Mouse (Mus musculus) thymus, postnatal 25 days (tissue): ENCODE measurements at regions not wholly inside any gene's neighbourhood (a gene's known extent, or its start where the extent isn't known, plus 50 kb on each side); places are given as distances from the start of the nearest gene placed in this dataset.
"Not testable (repeated sequence)": the region's sequence is repeated elsewhere in the genome, so short reads cannot be mapped to it uniquely, and the experiment has no call there.

Experiments used
- DNase-seq: peaks from one replicate; pipeline ENCODE4 v3.0.0; 2022

- no peak for DNase-seq
Observed at GRCm38 (mm10) chr7:129689464-129689863, 97.8 kb downstream of the Wdr11 start.

GRCm38 (mm10) chr7:129690868-129691267 lies 99.2 kb downstream of the Wdr11 start:
- DNase-seq: no peak

GRCm38 (mm10) chr7:129691619-129692071 lies 100.0 kb downstream of the Wdr11 start:
- no peak for DNase-seq

GRCm38 (mm10) chr7:129693635-129694034 lies 102.0 kb downstream of the Wdr11 start:
- no peak for DNase-seq

GRCm38 (mm10) chr7:129694168-129694567 lies 102.5 kb downstream of the Wdr11 start:
- no peak for DNase-seq

- no peak for DNase-seq
Observed at GRCm38 (mm10) chr7:129699931-129700570, 108.4 kb downstream of the Wdr11 start.

GRCm38 (mm10) chr7:129727559-129727958 lies 135.9 kb downstream of the Wdr11 start:
- no peak for DNase-seq

GRCm38 (mm10) chr7:129729709-129730238 lies 138.1 kb downstream of the Wdr11 start:
- DNase-seq: no peak

- DNase-seq: no peak
Observed at GRCm38 (mm10) chr7:129730785-129731352, 139.2 kb downstream of the Wdr11 start.

- no peak for DNase-seq
Observed at GRCm38 (mm10) chr7:129742657-129743056, 151.0 kb downstream of the Wdr11 start.

GRCm38 (mm10) chr7:129743955-129744666 lies 152.4 kb downstream of the Wdr11 start:
- no peak for DNase-seq

GRCm38 (mm10) chr7:129746639-129747038 lies 155.0 kb downstream of the Wdr11 start:
- no peak for DNase-seq

GRCm38 (mm10) chr7:129750936-129751335 lies 159.3 kb downstream of the Wdr11 start:
- no peak for DNase-seq

- peak; percentile 28 for DNase-seq
Observed at GRCm38 (mm10) chr7:129754737-129755136, 163.1 kb downstream of the Wdr11 start.

GRCm38 (mm10) chr7:129756138-129756537 lies 164.5 kb downstream of the Wdr11 start:
- no peak for DNase-seq

- DNase-seq: no peak
Observed at GRCm38 (mm10) chr7:129759848-129760247, 168.2 kb downstream of the Wdr11 start.

- DNase-seq: no peak
Observed at GRCm38 (mm10) chr7:129760386-129760785, 168.7 kb downstream of the Wdr11 start.

GRCm38 (mm10) chr7:129763754-129764153 lies 172.1 kb downstream of the Wdr11 start:
- no peak for DNase-seq

- no peak for DNase-seq
Observed at GRCm38 (mm10) chr7:129764456-129764970, 172.8 kb downstream of the Wdr11 start.

- no peak for DNase-seq
Observed at GRCm38 (mm10) chr7:129765681-129766080, 174.0 kb downstream of the Wdr11 start.

GRCm38 (mm10) chr7:129766087-129766834 lies 174.6 kb downstream of the Wdr11 start:
- no peak for DNase-seq

GRCm38 (mm10) chr7:129769673-129770072 lies 178.0 kb downstream of the Wdr11 start:
- not testable (repeated sequence) for DNase-seq

- peak; percentile 23 for DNase-seq
Observed at GRCm38 (mm10) chr7:129771876-129772275, 180.2 kb downstream of the Wdr11 start.
